Mouse (Mus musculus) left cerebral cortex, postnatal 36 days (tissue): ENCODE results near the gene Gabbr2. TPM values are rescaled to one million over a fixed set of nuclear protein-coding genes. Genes with fewer than 3 reads are reported as not detected.

Experiments used
- DNase-seq, 2 experiments: peaks; one replicate each; pipeline ENCODE4 v3.0.0; 2021 to 2022; ENCODE audit warnings: low spot score in 2 of 2, mixed read lengths in 1 of 2
- intact Hi-C: fragments of 180-260 bp; cut with DNase I; formaldehyde crosslinking; loops from one replicate; pipeline ENCODE4 v1.15.1; 2025
- total RNA-seq, 2 experiments: library from RNA; stranded (reverse); gene quantifications; 2 replicates each; pipeline ENCODE4 v1.2.3; 2021

Gene Gabbr2
- total RNA-seq, 2 experiments from 2014 or later, result 253 to 276 TPM

DNA sequence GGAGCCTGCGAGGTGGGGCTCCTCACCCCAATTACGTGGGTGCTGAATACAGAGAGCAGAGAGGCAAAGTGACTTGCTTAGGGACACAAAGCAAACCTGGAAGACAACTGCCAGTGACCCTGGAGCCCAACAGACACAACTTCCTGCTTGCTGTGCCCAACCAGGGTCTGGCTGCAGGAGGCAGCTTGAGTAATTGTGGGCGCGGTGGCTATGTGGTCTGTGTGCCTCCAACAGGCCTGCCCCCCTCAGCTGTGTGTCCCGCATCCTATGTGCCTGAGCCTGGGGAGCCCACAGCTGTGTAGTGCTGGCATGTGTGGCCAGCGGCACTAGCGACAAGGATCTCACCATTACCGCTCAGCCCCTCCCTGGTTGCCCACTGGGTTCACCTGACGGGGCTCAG, 377.0 kb downstream of the Gabbr2 start:
- no peak for DNase-seq
- intact Hi-C loops, result loop anchor here (5.0 kb wide), 2 partner anchors 423 to 438 kb away; no protein-coding TSS in a partner anchor

- intact Hi-C loops, result loop anchor here (5.0 kb wide), 2 partner anchors 424 to 439 kb away; no protein-coding TSS in a partner anchor
Measured at GRCm38 (mm10) chr4:46613618-46614017, 378.1 kb downstream of the Gabbr2 start.

More at GRCm38 (mm10) chr4:46613618-46614017, 378.1 kb downstream of the Gabbr2 start:
- DNase-seq, result no peak

Other genes starting within 250 kb of the Gabbr2 start
- gene Anks6, start 65.6 kb upstream of the Gabbr2 start, total RNA-seq, result 10 to 100 TPM; 14.7 to 21.2 TPM
- gene Galnt12, start 100.0 kb upstream of the Gabbr2 start, total RNA-seq, result 1 to 10 TPM in 1 of 2 experiments, under 1 TPM in 1; 0.72 to 1.1 TPM
- gene Col15a1, start 216.3 kb upstream of the Gabbr2 start, total RNA-seq, result 1 to 10 TPM; 5.7 to 8.3 TPM